Mouse (Mus musculus) hematopoietic stem cell, adult 5-6 weeks (primary cell): ENCODE measurements around the gene Ddi2. TPM values are rescaled to one million over a fixed set of nuclear protein-coding genes. Genes with fewer than 3 reads are reported as not detected.
"Not testable (repeated sequence)": the region's sequence is repeated elsewhere in the genome, so short reads cannot be mapped to it uniquely, and the experiment has no call there.

Experiments used
- ATAC-seq, 2 experiments: fragments of 125-278 bp in 1 of 2; replicated peaks in 1 of 2; 2 replicates each; pipeline ENCODE4 v1.8.0; 2016 to 2017; ENCODE audit warnings: inconsistent platforms in 2 of 2, mild to moderate bottlenecking in 2 of 2, moderate number of reproducible peaks in 2 of 2, low read depth in 1 of 2, moderate TSS enrichment in 1 of 2; ENCODE audit not compliant: low FRiP score in 2 of 2, poor library complexity in 2 of 2, severe bottlenecking in 2 of 2, insufficient read depth in 1 of 2, low TSS enrichment in 1 of 2
- total RNA-seq: library from RNA; stranded (forward); fragments of 172-1452, 232-1000 nt; gene quantifications from 2 replicates; pipeline ENCODE4 v1.2.3, GENCODE M21; 2017

The Ddi2 gene
- total RNA-seq: 23.6 and 28.9 TPM in 2 replicates

DNA sequence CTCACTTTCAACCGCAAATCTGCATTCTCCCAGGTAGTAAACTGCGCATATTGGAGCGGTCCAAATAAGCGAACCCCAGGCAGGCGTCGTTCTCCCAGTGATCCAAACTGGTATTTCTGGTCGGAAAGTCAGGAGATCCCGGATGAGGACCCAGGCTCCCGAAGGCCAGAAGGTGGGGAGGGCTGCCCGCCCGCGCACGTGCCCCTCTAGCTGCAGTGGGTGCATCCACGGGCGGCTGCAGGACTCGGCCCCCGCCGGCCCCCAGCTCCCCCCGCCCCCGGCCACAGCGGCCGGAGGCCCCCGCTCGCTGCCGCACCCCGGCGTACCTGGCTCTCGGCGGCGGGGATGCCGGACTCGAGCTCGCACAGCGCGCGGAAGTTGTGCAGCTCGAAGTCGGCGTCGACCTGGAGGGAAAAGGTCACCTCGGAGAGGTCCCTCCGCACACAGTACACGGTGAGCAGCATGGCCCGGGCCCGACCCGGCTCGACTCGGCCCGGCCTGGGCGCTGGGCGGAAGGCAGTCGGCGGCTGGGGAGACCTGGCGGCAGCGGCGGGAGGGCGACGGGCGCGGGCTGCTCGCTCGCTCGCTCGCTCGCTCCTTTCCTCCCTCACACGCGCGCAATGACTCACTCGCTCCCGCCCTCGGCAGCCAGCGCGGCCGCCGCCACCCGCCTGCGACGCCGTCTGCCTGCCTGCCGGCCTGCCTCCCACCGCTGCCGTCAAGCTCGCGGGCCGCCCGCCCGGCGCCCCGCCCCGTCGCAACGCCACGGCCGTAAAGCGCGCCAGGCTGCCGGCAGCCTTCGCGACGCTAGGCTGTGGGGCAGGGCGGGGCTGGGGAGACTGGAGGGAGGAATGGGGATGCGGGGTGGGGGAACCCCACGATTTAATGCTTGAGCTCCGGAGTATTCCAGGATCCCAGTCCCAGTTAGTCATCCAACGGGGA lies at the start of gene Ddi2:
Gene Ddi2, minus strand, starts transcription at position 689 of the 942 bp plus-strand sequence.
- ATAC-seq: peak; percentile 52 to 74

DNA sequence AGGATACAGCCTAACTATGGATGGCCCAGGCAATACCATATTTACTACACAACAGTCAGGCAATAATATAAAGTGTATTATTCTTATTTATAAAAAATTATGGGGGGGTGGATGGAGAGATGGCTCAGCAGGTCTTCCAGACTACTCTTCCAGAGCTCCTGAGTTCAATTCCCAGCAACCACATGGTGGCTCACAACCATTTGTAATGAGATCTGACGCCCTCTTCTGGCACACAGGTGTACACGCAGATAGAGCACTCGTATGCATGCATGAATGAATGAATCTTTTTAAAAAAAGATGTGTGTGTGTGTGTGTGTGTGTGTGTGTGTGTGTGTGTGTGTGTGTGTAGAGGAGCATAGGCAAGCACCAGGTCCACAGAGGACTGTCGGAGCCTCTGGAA lies 49.8 kb upstream of the Ddi2 start:
- ATAC-seq: not testable (repeated sequence)

DNA sequence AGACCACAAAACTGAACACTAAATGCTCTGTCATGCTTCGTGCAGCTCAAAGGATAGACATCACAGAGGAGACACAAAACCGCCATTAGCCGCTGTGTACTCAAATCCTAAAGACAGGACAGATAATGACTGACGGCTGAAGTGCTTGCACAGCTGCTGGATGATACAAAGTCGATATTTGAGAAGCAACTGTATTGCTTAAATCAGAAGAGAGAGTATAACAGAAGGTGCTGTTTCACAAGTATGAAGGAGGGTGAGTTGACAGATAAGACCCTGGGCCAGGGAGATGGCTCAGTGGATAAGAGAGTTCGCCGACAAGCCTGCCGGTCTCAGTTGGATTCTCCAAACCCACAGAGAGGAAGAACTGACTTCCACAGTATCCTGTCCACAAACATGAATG lies 48.6 kb upstream of the Ddi2 start:
- no peak for ATAC-seq

DNA sequence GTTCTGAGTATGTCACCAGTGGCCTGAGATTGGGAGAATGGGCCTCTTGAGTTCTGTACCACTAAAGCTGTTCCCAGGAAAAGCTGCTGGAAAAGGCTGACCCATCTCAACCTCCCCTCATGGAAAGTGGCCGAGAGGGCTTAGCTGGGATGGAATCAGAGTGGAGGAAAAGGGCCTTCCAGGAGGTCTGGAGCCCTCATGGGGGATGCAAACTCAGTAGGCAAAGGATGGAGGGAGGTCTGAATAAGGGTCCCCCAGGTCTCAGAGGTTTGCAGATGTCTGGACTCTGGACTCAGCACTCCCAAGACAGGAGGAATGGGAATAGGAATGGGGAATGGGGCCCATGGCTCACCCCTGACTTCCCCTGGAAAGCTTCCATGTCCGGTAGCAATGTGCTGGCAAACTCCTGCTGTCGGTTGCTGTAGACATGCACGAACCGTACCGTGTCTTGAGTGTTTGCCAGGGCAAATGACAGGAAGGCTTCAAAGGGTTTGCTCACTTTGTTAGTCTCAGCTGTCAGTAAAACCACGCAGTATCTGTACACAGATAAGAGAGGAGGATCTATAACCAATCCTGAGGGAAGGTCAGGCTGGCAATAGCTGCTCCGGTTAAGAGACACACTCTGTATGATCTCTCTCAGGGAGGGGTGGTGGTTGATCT lies 46.4 kb upstream of the Ddi2 start:
- no peak for ATAC-seq

DNA sequence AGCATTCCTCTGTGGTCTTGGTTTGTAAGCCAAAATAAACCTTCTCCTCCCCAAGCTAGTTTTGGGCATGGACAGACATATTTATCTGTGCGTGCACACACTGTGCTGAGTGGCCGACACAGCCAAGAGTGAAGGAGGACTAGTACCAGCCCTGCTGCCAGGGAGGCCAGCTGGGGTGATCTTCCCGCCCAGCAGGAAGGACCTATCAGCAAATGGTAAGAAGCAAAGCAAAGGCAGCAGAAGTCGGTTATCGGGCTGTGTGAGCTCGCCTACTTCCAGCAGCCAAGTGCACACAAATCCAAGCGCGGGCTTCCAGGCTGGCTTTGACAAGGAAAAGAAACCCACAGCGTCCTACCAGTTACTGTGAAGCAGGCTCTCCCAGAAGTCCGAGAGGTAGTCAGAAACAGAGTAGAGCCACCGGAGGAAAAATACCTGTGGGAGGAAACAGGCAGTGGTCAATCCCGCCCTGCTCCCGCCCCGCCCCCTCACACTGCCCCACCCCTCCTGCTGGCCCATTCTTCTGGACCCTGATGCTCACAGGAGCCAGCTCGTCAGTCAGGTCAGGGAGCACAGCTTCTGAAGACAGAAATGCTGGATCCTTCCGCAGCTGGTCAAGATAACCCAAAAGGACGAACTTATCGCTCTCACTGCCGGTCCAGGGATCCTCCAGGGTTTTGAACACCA lies 44.3 kb upstream of the Ddi2 start:
- no peak; a peak in 1 of 4 replicates for ATAC-seq

DNA sequence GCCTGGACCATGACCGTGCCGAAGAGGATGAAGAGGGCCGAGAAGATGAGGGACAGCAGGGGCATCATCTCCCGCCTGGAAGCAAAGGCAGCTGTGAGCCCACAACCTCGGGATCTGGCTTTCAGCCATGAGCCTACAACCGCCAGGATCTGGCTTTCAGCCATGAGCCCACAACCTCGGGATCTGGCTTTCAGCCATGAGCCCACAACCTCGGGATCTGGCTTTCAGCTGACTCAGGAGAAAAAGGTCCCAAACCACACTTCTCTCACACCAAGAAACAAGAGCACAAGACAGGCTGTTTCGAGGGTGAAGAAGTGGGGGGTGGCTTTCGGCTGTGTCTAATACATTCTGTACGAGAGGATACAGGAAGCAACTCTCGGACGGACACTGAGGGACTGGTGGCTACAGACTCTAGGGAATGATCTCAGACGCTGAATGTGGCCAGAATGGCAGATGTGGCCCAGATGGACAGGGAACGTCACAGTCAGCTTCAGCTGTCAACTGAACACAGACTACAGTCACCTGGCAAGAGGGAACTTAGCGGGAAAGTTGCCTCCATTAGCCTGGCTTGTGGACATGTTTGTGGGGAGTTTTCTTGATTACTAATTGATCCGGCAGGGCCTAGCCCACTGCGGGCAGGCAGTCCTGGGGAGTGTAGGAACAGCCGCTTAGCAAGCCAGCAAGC lies 43.6 kb upstream of the Ddi2 start:
- ATAC-seq: no peak; a peak in 1 of 4 replicates

DNA sequence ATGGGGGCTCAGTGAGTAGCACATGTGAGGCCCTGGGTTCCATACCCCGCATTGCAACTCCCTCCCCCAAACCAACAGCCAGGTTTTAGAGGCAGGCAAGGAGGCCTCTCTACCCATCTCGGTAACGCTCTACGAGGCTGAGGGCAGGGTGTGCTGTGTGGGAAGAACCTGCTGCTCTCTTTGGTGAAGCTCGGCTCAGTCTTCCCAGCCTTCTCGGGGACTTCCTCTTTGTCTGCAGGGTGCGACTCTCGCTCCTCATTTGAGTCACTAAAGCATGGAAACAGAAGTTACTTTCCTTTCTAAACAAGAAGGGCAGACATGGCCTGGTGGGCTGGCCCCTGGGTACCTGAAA lies 43.1 kb upstream of the Ddi2 start:
- peak in 1 of 2 experiments; percentile 15; a peak in 1 of 4 replicates for ATAC-seq

DNA sequence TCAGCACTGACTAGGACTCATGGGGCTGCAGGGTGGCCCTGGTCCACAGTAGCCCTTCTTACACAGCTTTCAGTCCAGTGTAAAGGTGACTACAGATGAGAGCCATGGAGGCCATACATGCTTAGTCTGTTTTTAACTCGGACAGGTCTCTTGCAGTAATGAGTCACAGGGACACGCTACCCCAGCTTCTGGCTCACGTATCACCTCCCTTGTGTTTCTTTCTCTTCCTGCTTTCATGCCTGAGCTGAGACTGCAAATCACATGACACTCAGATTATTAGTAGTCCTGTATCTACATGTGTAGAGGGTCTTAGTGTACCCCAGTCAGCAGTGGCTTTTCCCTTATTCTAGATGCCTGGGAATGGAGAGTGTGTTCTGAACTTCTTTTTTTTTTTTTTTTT lies 41.8 kb upstream of the Ddi2 start:
- ATAC-seq: no peak

DNA sequence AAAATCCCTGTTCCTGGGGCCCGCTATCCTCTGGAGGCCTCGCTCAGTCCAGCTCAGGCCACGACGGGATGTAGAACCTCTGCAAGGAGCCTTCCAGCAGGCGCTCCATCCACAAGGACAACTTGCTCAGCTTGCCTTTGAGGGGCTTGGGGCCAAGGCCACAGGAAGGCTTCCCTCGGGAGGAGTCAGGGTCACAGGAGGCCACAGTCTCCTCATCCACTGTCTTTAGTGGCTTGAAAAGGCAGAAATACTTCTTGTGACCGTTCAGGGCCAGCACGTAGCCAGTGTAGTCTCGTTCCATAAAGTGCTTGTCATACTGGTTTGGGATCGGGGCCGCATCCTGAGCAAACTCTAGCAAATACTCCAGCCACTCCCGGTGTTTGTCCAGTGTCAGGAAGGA lies 40.3 kb upstream of the Ddi2 start:
- ATAC-seq: no peak

DNA sequence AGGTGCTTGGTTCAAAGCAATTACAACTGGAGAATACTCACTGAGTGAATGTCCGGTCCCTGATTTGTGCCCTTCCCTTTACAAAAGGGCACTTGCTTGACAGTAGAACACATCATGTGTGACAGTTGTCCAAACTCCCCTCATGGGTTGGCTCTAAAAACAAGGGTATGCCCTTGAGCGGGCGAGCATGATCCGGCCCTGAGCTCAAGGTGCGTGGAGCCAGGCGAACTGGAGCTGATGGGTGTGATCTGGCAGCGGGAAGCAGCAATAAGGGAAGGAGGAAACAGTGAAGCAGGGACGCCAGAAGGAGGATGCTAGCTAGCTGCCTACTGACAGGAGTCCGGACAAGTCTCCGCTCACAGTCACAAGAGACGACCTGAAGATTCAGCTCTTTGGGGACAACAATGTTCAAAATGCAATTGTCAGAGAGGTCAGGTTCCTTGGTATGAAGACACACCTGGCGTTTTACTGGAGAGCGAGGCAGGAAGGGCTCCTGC lies 38.9 kb upstream of the Ddi2 start:
- no peak for ATAC-seq

DNA sequence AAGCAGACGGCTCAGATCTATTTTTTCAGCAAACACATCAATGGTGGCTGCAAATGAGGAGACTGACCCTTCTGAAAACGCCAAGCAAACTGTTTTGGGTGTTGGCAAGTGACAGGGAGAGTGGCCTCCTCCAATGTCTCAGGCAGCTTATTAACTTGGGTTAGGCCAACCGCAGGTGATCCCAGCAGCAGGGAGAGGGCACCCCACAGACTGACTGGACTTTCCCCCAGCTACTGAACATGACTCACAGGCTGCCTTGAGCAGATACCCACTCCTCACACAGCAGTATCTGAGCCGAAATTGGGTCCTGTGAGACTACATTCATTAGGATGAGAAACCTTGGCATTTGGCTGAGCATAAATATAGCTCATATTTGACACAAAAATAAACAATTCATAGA lies 37.7 kb upstream of the Ddi2 start:
- no peak for ATAC-seq

DNA sequence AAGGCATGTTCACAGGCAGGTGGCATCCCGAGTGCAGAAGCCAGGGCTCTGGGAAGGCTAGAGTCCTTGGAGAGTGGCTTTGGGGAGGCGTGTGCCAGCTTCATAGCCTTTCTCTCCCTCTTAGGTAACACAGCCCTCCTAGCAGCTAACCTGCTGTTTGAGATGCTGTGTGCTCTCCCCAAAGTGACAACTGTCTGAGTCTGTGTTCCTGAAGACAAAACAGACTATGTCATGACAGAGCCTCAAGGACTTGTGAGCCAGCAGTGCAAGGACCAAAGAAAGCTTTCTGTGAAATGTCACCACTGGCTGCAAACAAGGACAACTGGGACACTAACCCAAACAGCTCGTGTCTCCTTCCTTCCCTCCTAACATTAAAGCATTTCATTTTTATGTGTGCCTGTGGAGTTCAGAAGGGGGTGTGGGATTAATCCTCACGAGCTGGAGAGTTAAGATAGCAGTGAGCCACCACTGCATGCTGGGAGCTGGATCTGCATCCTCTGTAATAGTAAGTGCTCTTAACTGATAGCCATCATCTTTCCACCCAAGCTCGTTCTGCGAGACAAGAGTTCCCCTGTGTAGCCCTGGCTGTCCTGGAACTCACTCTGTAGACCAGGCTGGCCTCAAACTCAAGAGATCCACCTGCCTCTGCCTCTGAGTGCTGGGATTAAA lies 35.8 kb upstream of the Ddi2 start:
- ATAC-seq: no peak

DNA sequence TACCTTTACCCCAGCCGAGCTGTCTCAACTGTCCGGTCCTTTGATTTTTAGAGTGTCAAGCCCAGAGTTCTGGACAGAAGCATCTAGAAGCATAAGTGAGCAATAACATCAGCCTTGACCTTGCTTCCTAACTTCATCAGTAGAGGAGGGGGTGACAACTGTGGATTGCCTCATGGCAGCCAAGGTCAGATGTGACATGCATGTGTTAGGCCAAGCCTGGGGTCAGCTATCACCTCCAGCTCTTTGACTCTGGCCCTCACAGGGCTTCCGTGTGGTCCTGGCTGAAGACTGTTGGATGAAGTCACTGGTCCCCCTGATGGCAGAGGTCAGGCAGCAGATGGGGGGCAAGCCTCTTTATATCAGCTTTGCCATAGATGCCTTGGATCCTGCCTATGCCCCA lies 33.9 kb upstream of the Ddi2 start:
- no peak for ATAC-seq

DNA sequence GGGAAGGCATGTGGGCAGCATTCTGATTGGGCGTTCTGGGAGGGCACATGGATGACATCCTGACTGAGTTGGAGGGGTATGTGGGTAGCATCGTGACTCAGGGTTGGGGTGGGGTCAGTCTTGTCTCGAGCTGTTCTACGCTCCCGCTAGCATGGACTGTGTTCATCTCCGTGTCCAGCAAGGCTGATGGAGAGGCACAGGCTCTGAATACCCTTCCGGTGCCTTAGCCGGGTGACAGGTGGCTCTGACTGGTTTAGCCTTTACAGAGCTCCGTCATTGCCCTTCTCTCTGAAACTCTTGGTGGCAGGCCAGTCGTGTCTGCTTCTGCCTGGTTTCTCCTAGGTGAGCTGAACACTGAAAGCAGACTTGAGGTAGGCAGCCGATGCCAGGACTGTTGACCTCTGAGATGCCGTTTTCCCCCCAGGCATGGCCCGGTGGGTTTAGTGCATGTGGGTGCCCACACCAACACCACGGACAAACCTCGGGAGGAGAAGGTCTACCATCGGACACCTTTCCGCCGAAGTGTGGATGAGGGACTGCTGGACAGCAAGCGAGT lies 32.2 kb upstream of the Ddi2 start:
- ATAC-seq: no peak

DNA sequence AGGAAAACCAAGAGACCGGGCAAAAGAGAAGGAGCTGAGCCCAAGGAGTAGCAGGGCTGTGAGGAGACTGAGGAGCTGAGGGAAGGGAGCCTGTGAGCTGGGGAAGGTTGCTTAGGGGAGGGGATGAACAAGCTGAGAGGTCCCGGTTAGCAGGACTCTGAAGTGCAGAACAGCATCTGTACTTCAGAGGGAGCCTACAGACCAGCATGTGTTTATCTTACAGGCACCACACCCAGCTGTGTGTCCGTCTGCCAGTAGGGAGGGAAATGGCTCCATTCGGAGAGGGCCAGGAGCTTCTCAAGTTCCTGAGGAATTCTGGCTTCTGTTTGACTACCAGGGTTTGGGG lies 28.8 kb upstream of the Ddi2 start:
- peak in 1 of 2 experiments; percentile 59; a peak in 1 of 4 replicates for ATAC-seq

DNA sequence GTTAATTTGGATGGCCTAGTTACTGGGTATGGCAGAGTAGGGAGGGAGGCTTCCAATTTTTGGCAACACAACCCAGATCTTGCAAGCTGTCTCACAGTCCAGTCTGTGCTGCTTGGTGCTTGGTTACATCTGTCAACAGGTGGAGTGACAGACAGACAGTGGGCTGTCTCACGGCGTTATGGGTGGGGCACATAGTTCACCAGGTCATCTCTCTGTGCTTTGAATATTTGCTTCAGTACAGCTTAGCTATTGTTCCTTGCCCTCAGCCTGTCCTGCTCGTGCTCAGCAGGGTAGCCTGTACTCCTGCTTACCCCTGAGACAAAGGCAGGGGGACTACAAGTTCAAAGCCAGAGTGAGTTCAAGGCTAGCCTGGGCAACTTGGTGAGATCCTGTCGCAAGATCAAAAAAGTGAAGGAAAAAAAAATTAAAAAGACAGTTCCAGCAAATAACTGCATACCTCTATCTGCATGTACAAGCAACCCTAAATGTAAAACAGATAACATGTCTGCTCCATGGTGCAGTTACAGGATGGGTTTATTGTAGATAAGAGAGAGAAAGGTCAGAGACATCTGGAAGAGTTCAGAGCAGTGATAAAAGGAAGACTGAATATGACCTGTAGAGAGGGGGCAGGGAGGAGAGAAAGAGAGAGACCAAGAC lies 28.3 kb upstream of the Ddi2 start:
- ATAC-seq: peak; percentile 8 to 37; a peak in 2 of 4 replicates
